Mouse (Mus musculus) midbrain, embryonic 15.5 days (tissue): ENCODE data around the gene Zc3h18. TPM values are rescaled to one million over a fixed set of nuclear protein-coding genes. Genes with fewer than 3 reads are reported as not detected.

Experiments used
- ATAC-seq: fragments of 200-750 bp; cut with Nextera tagmentation; replicated peaks from 2 replicates; pipeline ENCODE4 v1.8.0; 2017; ENCODE audit warnings: moderate TSS enrichment
- H3K27ac ChIP-seq: fragments of 300-500 bp; sonication (generic); 2 replicates; pipeline ENCODE4 v1.5.1; 2015; ENCODE audit warnings: mild to moderate bottlenecking, inconsistent platforms
- H3K27me3 ChIP-seq: fragments of 300-500 bp; sonication (generic); replicated peaks from 2 replicates; pipeline ENCODE4 v1.6.1; 2015; ENCODE audit warnings: inconsistent platforms
- H3K36me3 ChIP-seq: fragments of 300-500 bp; sonication (generic); replicated peaks from 2 replicates; pipeline ENCODE4 v1.6.1; 2015; ENCODE audit warnings: inconsistent platforms
- H3K4me1 ChIP-seq: fragments of 300-500 bp; sonication (generic); 2 replicates; pipeline ENCODE4 v1.6.1; 2015; ENCODE audit warnings: inconsistent platforms
- H3K4me2 ChIP-seq: fragments of 300-500 bp; sonication (generic); 2 replicates; pipeline ENCODE4 v1.6.1; 2015; ENCODE audit warnings: inconsistent platforms, mild to moderate bottlenecking, moderate library complexity
- H3K4me3 ChIP-seq: fragments of 300-500 bp; sonication (generic); 2 replicates; pipeline ENCODE4 v1.5.1; 2015; ENCODE audit warnings: mild to moderate bottlenecking, inconsistent platforms
- H3K9ac ChIP-seq: fragments of 300-500 bp; sonication (generic); 2 replicates; pipeline ENCODE4 v1.6.1; 2015; ENCODE audit warnings: mild to moderate bottlenecking, inconsistent platforms
- H3K9me3 ChIP-seq: fragments of 300-500 bp; sonication (generic); 2 replicates; pipeline ENCODE4 v1.6.1; 2016; ENCODE audit warnings: inconsistent platforms
- WGBS: fragments of 180-500 bp; shearing (Covaris S2); methylation state at CpG from one replicate; pipeline ENCODE4 v1.1.7; 2015; ENCODE audit warnings: mixed read lengths; 5-methylcytosine and 5-hydroxymethylcytosine counted together
- polyA plus RNA-seq: library from polyadenylated mRNA; unstranded; fragments of >200 nt; fragmentation: Nextera tagmentation; extraction: Ambion mirVana; gene quantifications from 2 replicates; pipeline ENCODE4 v1.2.1, GENCODE M21; 2015

Zc3h18 gene
- 38.9 and 41.3 TPM in 2 replicates for polyA plus RNA-seq

DNA sequence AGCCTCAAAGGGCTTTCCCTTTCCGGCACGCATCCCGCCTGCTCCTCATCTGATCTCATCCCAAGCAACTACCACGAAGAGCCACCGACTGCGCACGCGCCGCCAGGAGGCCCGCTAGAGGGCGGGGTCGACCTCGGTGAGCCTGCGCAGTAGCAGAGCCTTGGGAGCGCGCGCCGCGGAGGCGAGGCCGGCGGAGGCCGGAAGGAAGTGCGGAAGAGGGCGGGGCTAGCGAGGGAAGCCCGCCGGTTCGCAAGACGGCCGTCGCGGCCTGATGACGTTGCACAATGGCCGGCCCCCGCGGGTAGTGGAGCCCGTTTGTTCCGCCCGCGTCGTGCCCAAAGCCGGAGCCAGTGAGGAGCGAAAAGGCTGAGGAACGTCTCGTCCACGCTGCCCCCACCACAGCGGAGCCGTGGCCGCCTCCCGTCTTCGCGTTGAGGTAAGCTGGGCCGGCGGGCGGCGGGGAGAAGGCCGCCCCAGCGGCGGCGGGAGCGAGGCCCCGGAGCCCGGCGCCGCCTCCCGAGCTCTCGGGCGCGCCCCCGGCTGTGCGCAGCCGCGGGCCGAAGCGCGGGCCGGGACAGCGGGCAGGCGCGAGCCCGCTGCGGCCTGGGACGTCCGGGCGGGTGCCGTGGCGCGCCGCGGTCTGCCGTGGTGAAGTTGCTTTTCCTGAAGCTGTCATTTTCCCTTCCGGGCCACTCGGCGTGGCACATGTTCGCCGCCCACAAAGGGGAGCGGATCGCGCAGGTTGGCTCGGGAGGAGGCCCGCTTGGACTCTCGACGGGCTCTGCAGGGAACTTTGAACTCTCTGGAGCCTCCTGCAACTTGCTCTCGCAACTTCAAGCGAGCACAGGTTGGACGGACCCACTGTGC, at the start of gene Zc3h18:
Gene Zc3h18, plus strand, starts transcription at position 245 of the 867 bp plus-strand sequence.
- WGBS: under 1% methylated on average over 92 of the region's 107 CpGs
- Histone ChIP-seq H3K27me3 (no peaks in the 10 kb centered on the region), H3K4me1 (peaks cover 26% of the 10 kb centered on the region), H3K4me3 (peak within 1 kb of the TSS; percentile 61), H3K36me3 (peaks cover 4% of the 10 kb centered on the region; the same call in 1 of the 2 replicates), H3K4me2 (peak within 1 kb of the TSS; percentile 66), H3K9me3 (no peaks in the 10 kb centered on the region), H3K27ac (peak within 1 kb of the TSS; percentile 89), H3K9ac (peak within 1 kb of the TSS; percentile 72)
- ATAC-seq: peak; percentile 92

DNA sequence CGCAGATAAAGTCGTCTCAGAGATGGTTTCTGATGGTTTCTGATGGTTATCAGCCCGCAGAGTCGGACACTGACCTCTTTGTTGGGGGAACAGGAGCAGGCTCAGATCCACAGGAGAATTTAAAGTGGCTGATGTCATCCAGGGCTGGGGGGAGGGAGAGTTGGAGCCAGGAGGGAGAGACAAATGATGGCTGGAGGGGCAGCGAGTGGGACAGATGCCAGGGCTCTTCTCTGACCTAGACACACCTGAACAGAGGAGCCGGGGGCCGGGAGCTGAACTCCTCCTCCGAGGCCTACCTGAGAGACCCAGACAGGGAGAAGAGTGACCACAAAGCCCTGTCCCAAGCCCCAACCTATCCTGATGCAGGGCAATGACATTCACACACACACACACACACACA, 47.3 kb upstream of the Zc3h18 start:
- peaks cover 41% of the 10 kb centered on the region for H3K4me1 ChIP-seq

DNA sequence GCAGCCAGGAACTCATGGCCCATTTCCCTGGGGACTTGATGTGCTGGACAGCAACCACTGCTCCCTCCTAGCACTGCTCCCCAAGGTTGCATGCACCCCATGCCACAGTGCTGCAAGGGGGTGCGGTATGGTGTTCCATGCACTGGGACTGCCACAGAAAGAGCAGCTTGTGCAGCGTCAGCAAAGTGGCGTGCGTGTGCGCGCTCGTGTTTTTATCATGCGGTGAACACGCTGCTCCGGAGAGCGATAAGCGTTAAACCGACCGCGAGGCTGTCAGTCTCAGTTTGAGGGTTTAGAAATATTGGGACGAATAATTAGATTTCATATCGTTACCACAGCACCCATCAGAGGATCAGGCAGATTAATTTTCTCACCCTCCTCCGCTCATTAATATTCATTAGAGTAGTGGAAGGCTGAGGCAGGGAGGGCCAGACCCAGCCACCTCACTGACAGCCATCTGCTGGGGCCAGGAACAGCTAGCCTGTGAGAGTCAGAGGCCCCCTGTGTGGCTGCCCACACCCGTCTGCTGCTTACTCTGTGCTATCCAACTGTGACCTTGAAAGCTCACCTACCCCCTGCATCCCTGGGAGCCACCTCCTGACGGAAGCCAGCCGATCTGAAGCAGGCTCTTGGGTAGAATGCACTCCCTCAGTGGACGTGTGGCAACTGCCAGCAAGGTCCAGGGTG, 46.7 kb upstream of the Zc3h18 start:
- 52% methylated on average over 22 of the region's 22 CpGs for WGBS

More for the DNA sequence above, 47.3 kb upstream of the Zc3h18 start:
- no peak overlapping the region for H3K9ac ChIP-seq
- ATAC-seq: no peak
- peak overlapping the region; percentile 54 for H3K27ac ChIP-seq
- no peaks in the 10 kb centered on the region for H3K9me3 ChIP-seq
- H3K4me2 ChIP-seq: no peak overlapping the region
- peaks cover 1% of the 10 kb centered on the region; the same call in 1 of the 2 replicates for H3K27me3 ChIP-seq
- H3K36me3 ChIP-seq: no peaks in the 10 kb centered on the region
- WGBS: 76% methylated on average over 8 of the region's 8 CpGs
- no peak overlapping the region for H3K4me3 ChIP-seq

DNA sequence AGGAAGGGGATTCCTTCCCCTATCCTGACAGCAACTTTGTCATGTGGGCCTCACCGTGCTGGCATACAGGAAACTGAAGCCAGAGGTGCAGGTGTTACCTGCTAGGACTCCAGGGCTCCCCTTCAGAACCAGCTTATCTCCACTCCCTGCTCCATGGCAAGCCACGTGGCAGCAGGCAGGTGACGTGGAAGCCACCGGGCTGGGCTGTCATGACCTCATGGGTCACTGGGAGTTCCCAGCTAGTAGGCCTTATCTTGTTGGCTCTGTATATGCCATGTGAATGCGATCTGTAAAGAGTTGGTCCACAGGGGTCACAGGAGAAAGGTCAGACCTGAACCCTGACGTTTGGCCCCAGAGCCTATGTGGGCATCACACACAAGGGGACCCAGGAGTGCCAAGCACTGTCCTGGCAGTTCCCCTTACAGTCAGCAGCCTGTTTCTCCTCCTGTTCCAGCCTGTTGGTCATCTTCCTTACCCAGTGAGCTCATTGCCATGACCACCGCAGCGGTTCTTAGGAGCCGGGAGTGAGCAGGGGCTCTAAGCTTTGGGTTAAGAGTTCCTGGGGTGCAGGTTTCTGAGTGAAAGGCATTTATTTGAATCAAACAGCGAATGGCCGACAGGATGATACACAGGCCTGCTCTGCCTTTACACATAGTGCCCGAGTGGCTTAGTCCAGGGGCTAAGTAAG, 45.8 kb upstream of the Zc3h18 start:
- no peak overlapping the region for H3K9ac ChIP-seq
- 72% methylated on average over 12 of the region's 12 CpGs for WGBS
- H3K9me3 ChIP-seq: no peaks in the 10 kb centered on the region
- no peak overlapping the region for H3K4me2 ChIP-seq
- peaks cover 16% of the 10 kb centered on the region for H3K27me3 ChIP-seq
- no peak for ATAC-seq
- H3K4me3 ChIP-seq: no peak overlapping the region
- H3K4me1 ChIP-seq: peaks cover 30% of the 10 kb centered on the region
- H3K27ac ChIP-seq: peak overlapping the region; percentile 45; the same call in 1 of the 2 replicates
- no peaks in the 10 kb centered on the region for H3K36me3 ChIP-seq

More for the DNA sequence above, 46.7 kb upstream of the Zc3h18 start:
- peak overlapping the region; percentile 54 for H3K27ac ChIP-seq
- no peak overlapping the region for H3K9ac ChIP-seq
- H3K4me1 ChIP-seq: peaks cover 35% of the 10 kb centered on the region
- no peaks in the 10 kb centered on the region for H3K36me3 ChIP-seq
- no peak overlapping the region for H3K4me3 ChIP-seq
- ATAC-seq: peak; percentile 21; the same call in 1 of the 2 replicates
- H3K4me2 ChIP-seq: no peak overlapping the region
- peaks cover 8% of the 10 kb centered on the region; the same call in 1 of the 2 replicates for H3K27me3 ChIP-seq
- no peaks in the 10 kb centered on the region for H3K9me3 ChIP-seq

GRCm38 (mm10) chr8:122331134-122331523, 45.3 kb upstream of the Zc3h18 start:
- 71% methylated on average over 3 of the region's 3 CpGs for WGBS
- Histone ChIP-seq H3K4me2 (no peak overlapping the region), H3K36me3 (no peaks in the 10 kb centered on the region), H3K9me3 (no peaks in the 10 kb centered on the region), H3K27me3 (peaks cover 18% of the 10 kb centered on the region), H3K9ac (no peak overlapping the region), H3K27ac (no peak overlapping the region), H3K4me1 (peaks cover 30% of the 10 kb centered on the region), H3K4me3 (no peak overlapping the region)
- no peak for ATAC-seq

DNA sequence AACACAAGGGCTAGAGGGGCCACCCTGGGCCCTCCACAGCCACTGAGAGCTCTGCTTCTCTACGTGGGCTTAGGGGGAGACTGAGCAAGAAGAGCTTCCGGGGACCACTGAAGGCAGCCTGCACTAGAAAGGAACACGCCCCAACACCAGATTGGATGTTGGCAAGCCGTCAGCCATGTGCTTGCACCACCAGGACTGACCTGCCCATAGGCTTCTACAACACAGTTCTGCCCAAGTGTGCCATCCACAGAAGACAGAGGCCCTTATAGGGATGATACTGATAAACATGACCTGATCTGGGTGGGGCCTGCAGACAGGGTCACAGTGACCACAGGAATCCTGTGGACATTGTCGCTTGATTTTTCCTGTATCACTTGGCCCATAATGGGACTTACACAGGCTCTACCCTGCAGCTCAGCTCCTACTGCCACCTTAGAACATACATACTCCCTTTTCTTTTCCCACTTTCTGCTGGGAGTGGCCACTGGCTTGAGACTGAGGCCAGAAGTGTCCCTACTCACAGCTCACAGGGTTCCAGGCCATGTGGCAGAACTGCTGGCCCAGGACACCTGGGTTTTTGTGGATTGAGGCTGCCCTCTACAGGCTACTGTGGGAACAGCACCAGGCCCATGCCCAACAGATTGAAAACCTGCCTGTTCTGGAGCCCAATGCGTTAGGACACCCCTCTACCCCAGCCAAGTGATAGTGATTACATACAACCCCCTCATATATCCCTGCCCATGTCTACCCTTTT, 43.5 kb upstream of the Zc3h18 start:
- Histone ChIP-seq H3K9ac (no peak overlapping the region), H3K4me2 (no peak overlapping the region), H3K36me3 (no peaks in the 10 kb centered on the region), H3K9me3 (no peaks in the 10 kb centered on the region), H3K27ac (no peak overlapping the region), H3K27me3 (peaks cover 35% of the 10 kb centered on the region), H3K4me1 (peaks cover 33% of the 10 kb centered on the region), H3K4me3 (no peak overlapping the region)
- ATAC-seq: no peak
- WGBS: 75% methylated on average over 6 of the region's 6 CpGs

DNA sequence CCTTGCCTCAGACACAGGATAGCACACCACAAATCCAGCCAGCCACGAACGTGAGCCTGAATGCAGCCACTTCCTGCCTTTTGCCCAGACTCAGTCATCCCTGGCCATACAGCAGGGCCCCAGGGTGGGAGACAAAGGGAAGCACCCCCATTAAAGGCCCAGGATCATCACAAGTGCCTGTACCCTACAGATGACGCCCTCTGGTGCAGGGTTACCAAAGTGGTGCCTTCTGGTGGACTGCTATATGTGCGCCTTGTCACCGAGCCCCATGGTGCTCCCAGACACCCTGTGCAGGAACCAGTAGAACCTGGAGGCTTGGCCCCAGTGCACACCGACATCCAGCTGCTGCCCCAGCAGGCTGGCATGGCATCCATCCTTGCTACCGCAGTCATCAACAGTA, 42.9 kb upstream of the Zc3h18 start:
- Histone ChIP-seq H3K9ac (no peak overlapping the region), H3K4me2 (no peak overlapping the region), H3K4me1 (peaks cover 33% of the 10 kb centered on the region), H3K4me3 (no peak overlapping the region), H3K9me3 (no peaks in the 10 kb centered on the region), H3K27me3 (peaks cover 41% of the 10 kb centered on the region), H3K27ac (no peak overlapping the region), H3K36me3 (no peaks in the 10 kb centered on the region)
- WGBS: 78% methylated on average over 7 of the region's 7 CpGs
- no peak for ATAC-seq

DNA sequence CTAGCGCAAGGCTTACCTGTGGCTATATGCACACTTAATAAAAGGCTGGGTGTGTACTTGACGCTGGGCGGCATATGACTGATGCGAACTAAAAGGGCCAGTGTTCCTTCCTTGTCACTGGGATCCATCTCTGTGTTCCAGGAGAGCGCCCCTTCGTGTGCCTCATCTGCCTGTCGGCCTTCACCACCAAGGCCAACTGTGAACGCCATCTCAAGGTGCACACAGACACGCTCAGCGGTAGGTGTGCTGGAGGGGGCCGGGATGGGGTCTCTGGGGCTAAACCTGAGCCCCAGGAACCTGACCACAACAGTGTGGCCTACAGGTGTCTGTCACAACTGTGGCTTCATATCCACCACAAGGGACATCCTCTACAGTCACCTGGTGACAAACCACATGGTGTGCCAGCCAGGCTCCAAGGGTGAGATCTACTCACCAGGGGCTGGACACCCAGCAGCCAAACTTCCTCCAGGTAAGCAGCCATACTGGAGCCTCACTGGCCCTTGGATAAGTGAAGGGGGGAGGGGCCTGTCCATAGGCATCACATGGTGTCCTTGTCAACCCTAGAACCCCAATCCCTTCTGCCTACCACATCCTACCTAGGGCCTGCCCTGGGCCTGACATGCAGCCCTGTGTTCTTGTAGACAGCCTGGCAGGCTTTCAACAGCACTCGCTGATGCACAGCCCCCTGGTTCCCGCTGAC, 41.5 kb upstream of the Zc3h18 start:
- Histone ChIP-seq H3K9me3 (no peaks in the 10 kb centered on the region), H3K9ac (peak overlapping the region; percentile 51; the same call in 1 of the 2 replicates), H3K36me3 (no peaks in the 10 kb centered on the region), H3K27me3 (peaks cover 49% of the 10 kb centered on the region), H3K4me2 (peak overlapping the region; percentile 77), H3K27ac (no peak overlapping the region), H3K4me1 (peaks cover 24% of the 10 kb centered on the region), H3K4me3 (peak overlapping the region; percentile 50; the same call in 1 of the 2 replicates)
- ATAC-seq: peak; percentile 8; the same call in 1 of the 2 replicates
- WGBS: 80% methylated on average over 13 of the region's 13 CpGs

- WGBS: 7% methylated on average over 57 of the region's 57 CpGs
- no peaks in the 10 kb centered on the region for H3K9me3 ChIP-seq
- H3K27me3 ChIP-seq: peaks cover 49% of the 10 kb centered on the region
Observed at GRCm38 (mm10) chr8:122335638-122336250, 40.7 kb upstream of the Zc3h18 start.

GRCm38 (mm10) chr8:122336251-122336910, 40.0 kb upstream of the Zc3h18 start:
- Histone ChIP-seq H3K27ac (0 out of 2 replicates have a peak overlapping the region, but pooled peaks have one; percentile 3), H3K36me3 (no peaks in the 10 kb centered on the region), H3K9ac (peak overlapping the region; percentile 51), H3K4me1 (peaks cover 16% of the 10 kb centered on the region), H3K4me3 (peak overlapping the region; percentile 50), H3K4me2 (peak overlapping the region; percentile 77), H3K9me3 (no peaks in the 10 kb centered on the region), H3K27me3 (peaks cover 49% of the 10 kb centered on the region)
- peak; percentile 69 for ATAC-seq
- 4% methylated on average over 81 of the region's 81 CpGs for whole genome bisulfite sequencing

More at GRCm38 (mm10) chr8:122335638-122336250, 40.7 kb upstream of the Zc3h18 start:
- peak overlapping the region; percentile 77 for H3K4me2 ChIP-seq
- peak; percentile 27 for ATAC-seq
- H3K4me3 ChIP-seq: peak overlapping the region; percentile 50
- 0 out of 2 replicates have a peak overlapping the region, but pooled peaks have one; percentile 3 for H3K27ac ChIP-seq
- H3K36me3 ChIP-seq: no peaks in the 10 kb centered on the region
- H3K4me1 ChIP-seq: peaks cover 16% of the 10 kb centered on the region
- peak overlapping the region; percentile 51 for H3K9ac ChIP-seq
